Mouse (Mus musculus) C2C12 (cell line): ENCODE data around the gene Wnt1. TPM values are rescaled to one million over a fixed set of nuclear protein-coding genes. Genes with fewer than 3 reads are reported as not detected.
A peak's percentile ranks its signal among the peaks of the same experiment; 100 is the strongest.

Experiments
- H3K27me3 ChIP-seq: one replicate; pipeline ENCODE4 v1.6.1; 2011; ENCODE audit not compliant: control insufficient read depth, insufficient read depth, insufficient read length
- H3K36me3 ChIP-seq: one replicate; pipeline ENCODE4 v1.6.1; 2011; ENCODE audit not compliant: control insufficient read depth, insufficient read depth
- H3K4me3 ChIP-seq: one replicate; pipeline ENCODE4 v1.5.1; 2011; ENCODE audit warnings: mild to moderate bottlenecking, control low read depth; ENCODE audit not compliant: poor library complexity, insufficient read depth, severe bottlenecking
- H3K79me2 ChIP-seq: one replicate; pipeline ENCODE4 v1.6.1; 2011; ENCODE audit not compliant: control insufficient read depth, insufficient read depth
- H3K79me3 ChIP-seq: one replicate; pipeline ENCODE4 v1.6.1; 2011; ENCODE audit warnings: low read depth, control low read depth
- H3ac ChIP-seq: one replicate; pipeline ENCODE3; 2011; ENCODE audit warnings: low read depth; ENCODE audit not compliant: control insufficient read depth, insufficient read length
- CEBPB ChIP-seq: IDR thresholded peaks from one replicate; pipeline ENCODE4 v1.6.1; 2011; ENCODE audit warnings: low read depth, mild to moderate bottlenecking, control low read depth, moderate library complexity
- CTCF ChIP-seq: IDR thresholded peaks from one replicate; pipeline ENCODE4 v1.5.1; 2011; ENCODE audit not compliant: control insufficient read depth, insufficient read depth, insufficient read length
- FOSL1 ChIP-seq: IDR thresholded peaks from one replicate; pipeline ENCODE4 v1.8.0; 2011; ENCODE audit warnings: mild to moderate bottlenecking, low read length; ENCODE audit not compliant: poor library complexity, insufficient read depth, severe bottlenecking
- MAX ChIP-seq: IDR thresholded peaks from one replicate; pipeline ENCODE4 v1.6.1; 2011; ENCODE audit warnings: mild to moderate bottlenecking, control low read depth
- MYOD1 ChIP-seq: IDR thresholded peaks from one replicate; pipeline ENCODE4 v1.6.1; 2011; ENCODE audit warnings: low read depth; ENCODE audit not compliant: control insufficient read depth, insufficient read length
- MYOG ChIP-seq: IDR thresholded peaks from one replicate; pipeline ENCODE4 v1.6.1; 2011; ENCODE audit not compliant: control insufficient read depth, insufficient read length; ENCODE audit errors: extremely low read depth
- USF1 ChIP-seq: IDR thresholded peaks from one replicate; pipeline ENCODE4 v1.6.1; 2011; ENCODE audit warnings: low read depth, mild to moderate bottlenecking, control low read depth, moderate library complexity
- polyA plus RNA-seq: library from polyadenylated mRNA; unstranded; fragments of >200 nt; fragmentation: generic; extraction: Trizol; gene quantifications from one replicate; pipeline ENCODE4 v1.2.1, GENCODE M21; 2012; ENCODE audit warnings: missing spikeins

Gene Wnt1
- polyA plus RNA-seq, 1 experiment = 0.09 TPM

- TF ChIP-seq FOSL1 = no peak
- TF ChIP-seq CEBPB = no peak
- no peak for TF ChIP-seq MYOG
- TF ChIP-seq CTCF = no peak
- no peak for TF ChIP-seq MYOD1
- no peak for TF ChIP-seq USF1
- no peak for TF ChIP-seq MAX
- Histone ChIP-seq H3K4me3 (no peak overlapping the region), H3K27me3 (peaks cover 33% of the 10 kb centered on the region), H3K79me3 (no peaks in the 10 kb centered on the region), H3K36me3 (no peaks in the 10 kb centered on the region), H3K79me2 (no peaks in the 10 kb centered on the region), H3ac (no peak overlapping the region)
Measured at GRCm38 (mm10) chr15:98797835-98798492, 8.3 kb downstream of the Wnt1 start.

- no peak overlapping the region for H3ac ChIP-seq
- no peaks in the 10 kb centered on the region for H3K79me2 ChIP-seq
- H3K4me3 ChIP-seq = no peak overlapping the region
- TF ChIP-seq MYOD1 (no peak), CTCF (no peak), USF1 (no peak), MAX (no peak), CEBPB (no peak), MYOG (no peak), FOSL1 (no peak)
- H3K79me3 ChIP-seq = no peaks in the 10 kb centered on the region
- H3K27me3 ChIP-seq = peaks cover 28% of the 10 kb centered on the region
- no peaks in the 10 kb centered on the region for H3K36me3 ChIP-seq
Measured at GRCm38 (mm10) chr15:98798903-98799302, 9.2 kb downstream of the Wnt1 start.

GRCm38 (mm10) chr15:98799396-98799795, 9.7 kb downstream of the Wnt1 start:
- TF ChIP-seq CTCF (peak; percentile 76), FOSL1 (no peak), CEBPB (no peak), MYOD1 (no peak)
- no peaks in the 10 kb centered on the region for H3K79me3 ChIP-seq
- peaks cover 28% of the 10 kb centered on the region for H3K27me3 ChIP-seq
- H3K36me3 ChIP-seq = no peaks in the 10 kb centered on the region
- H3K79me2 ChIP-seq = no peaks in the 10 kb centered on the region
- H3K4me3 ChIP-seq = no peak overlapping the region
- no peak overlapping the region for H3ac ChIP-seq

GRCm38 (mm10) chr15:98802926-98803325, 13.3 kb downstream of the Wnt1 start:
- TF ChIP-seq MAX (no peak), CTCF (no peak)

GRCm38 (mm10) chr15:98804054-98804453, 14.4 kb downstream of the Wnt1 start:
- Histone ChIP-seq H3ac (peak overlapping the region; percentile 22), H3K27me3 (peaks cover 7% of the 10 kb centered on the region), H3K36me3 (no peaks in the 10 kb centered on the region), H3K79me3 (no peaks in the 10 kb centered on the region), H3K4me3 (no peak overlapping the region), H3K79me2 (no peaks in the 10 kb centered on the region)
- TF ChIP-seq CTCF (peak; percentile 96), MYOD1 (no peak)

More at GRCm38 (mm10) chr15:98802926-98803325, 13.3 kb downstream of the Wnt1 start:
- H3K27me3 ChIP-seq = peaks cover 9% of the 10 kb centered on the region
- no peaks in the 10 kb centered on the region for H3K36me3 ChIP-seq
- no peak overlapping the region for H3ac ChIP-seq
- no peaks in the 10 kb centered on the region for H3K79me3 ChIP-seq
- H3K4me3 ChIP-seq = no peak overlapping the region
- H3K79me2 ChIP-seq = no peaks in the 10 kb centered on the region

GRCm38 (mm10) chr15:98805324-98806040, 15.8 kb downstream of the Wnt1 start:
- Histone ChIP-seq H3K36me3 (peaks cover under 1% of the 10 kb centered on the region), H3ac (peak overlapping the region; percentile 37), H3K79me3 (no peaks in the 10 kb centered on the region), H3K4me3 (no peak overlapping the region), H3K79me2 (no peaks in the 10 kb centered on the region), H3K27me3 (peaks cover 6% of the 10 kb centered on the region)
- TF ChIP-seq FOSL1 (no peak), MYOG (no peak), MYOD1 (no peak), CEBPB (no peak), CTCF (peak; percentile 73), MAX (no peak)
